Mouse (Mus musculus) mouse embryonic stem cell (cell line): ENCODE data around the gene Plpp3.

Experiments
- in situ Hi-C, 2 experiments: fragments of 300-500 bp; cut with MboI; formaldehyde crosslinking; loops; 1 replicate in 1 of 2; 3 replicates in 1 of 2; pipeline ENCODE4 v1.14.3; 2019 to 2020; ENCODE audit warnings: low sequenced_read_pairs in 2 of 2, low pct_unique_long_range_greater_than_20kb in 1 of 2, mixed read lengths in 1 of 2; ENCODE audit not compliant: unreplicated experiment in 1 of 2

Gene Plpp3

GRCm38 (mm10) chr4:105153227-105153626 is 3.9 kb upstream of the Plpp3 start:
- in situ Hi-C loops: loop anchor here (10.0 kb wide), 1 partner anchor 162 kb away; no protein-coding TSS in a partner anchor

GRCm38 (mm10) chr4:105156281-105156680 is 866 bp upstream of the Plpp3 start:
- in situ Hi-C loops: loop anchor here (10.0 kb wide), 1 partner anchor 159 kb away; no protein-coding TSS in a partner anchor

GRCm38 (mm10) chr4:105156955-105157275 is 232 bp upstream of the Plpp3 start:
- in situ Hi-C loops: loop anchor here (10.0 kb wide), 1 partner anchor 158 kb away; no protein-coding TSS in a partner anchor

- in situ Hi-C loops: loop anchor here (10.0 kb wide), 1 partner anchor 157 kb away; no protein-coding TSS in a partner anchor
Measured at GRCm38 (mm10) chr4:105158169-105158555, 1.0 kb downstream of the Plpp3 start.

- in situ Hi-C loops: loop anchor here (10.0 kb wide), 1 partner anchor 156 kb away; no protein-coding TSS in a partner anchor
Measured at GRCm38 (mm10) chr4:105158651-105159530, 1.7 kb downstream of the Plpp3 start.

GRCm38 (mm10) chr4:105159531-105159870 is 2.4 kb downstream of the Plpp3 start:
- in situ Hi-C loops: loop anchor here (10.0 kb wide), 1 partner anchor 155 kb away; no protein-coding TSS in a partner anchor

GRCm38 (mm10) chr4:105160470-105160869 is 3.3 kb downstream of the Plpp3 start:
- in situ Hi-C loops: no loop called here

GRCm38 (mm10) chr4:105162014-105162413 is 4.9 kb downstream of the Plpp3 start:
- in situ Hi-C loops: no loop called here

GRCm38 (mm10) chr4:105162676-105163075 is 5.5 kb downstream of the Plpp3 start:
- in situ Hi-C loops: no loop called here

- in situ Hi-C loops: no loop called here
Measured at GRCm38 (mm10) chr4:105163981-105164411, 6.8 kb downstream of the Plpp3 start.

GRCm38 (mm10) chr4:105164952-105165351 is 7.8 kb downstream of the Plpp3 start:
- in situ Hi-C loops: no loop called here

- in situ Hi-C loops: no loop called here
Measured at GRCm38 (mm10) chr4:105169093-105169571, 12.0 kb downstream of the Plpp3 start.

GRCm38 (mm10) chr4:105169826-105170810 is 13.0 kb downstream of the Plpp3 start:
- in situ Hi-C loops: no loop called here

GRCm38 (mm10) chr4:105170811-105171401 is 13.8 kb downstream of the Plpp3 start:
- in situ Hi-C loops: no loop called here

GRCm38 (mm10) chr4:105171432-105171831 is 14.3 kb downstream of the Plpp3 start:
- in situ Hi-C loops: no loop called here

- in situ Hi-C loops: no loop called here
Measured at GRCm38 (mm10) chr4:105174778-105175177, 17.6 kb downstream of the Plpp3 start.

- in situ Hi-C loops: no loop called here
Measured at GRCm38 (mm10) chr4:105175255-105176035, 18.3 kb downstream of the Plpp3 start.
